ENCODE assay signal across 8 mouse cellular contexts in genomic region chr1:90051347-90051746, GRCm38 (mm10). TPM values are rescaled to one million over a fixed set of nuclear protein-coding genes. Genes with fewer than 3 reads are reported as not detected.
DNase-seq lines count a peak whose midpoint lies in the region; ATAC-seq and TF ChIP-seq lines count a peak whose summit lies in the region.

No protein-coding gene starts in this region.

- H3K4me3 ChIP-seq in heart, postnatal 0 days (ENCODE audit: low read depth, low read length) = no peak overlapping the region
- H3K4me3 ChIP-seq in C2C12 (ENCODE audit: insufficient read depth, poor library complexity, severe bottlenecking) = no peak overlapping the region

- H3K9ac ChIP-seq in heart, postnatal 0 days (replicated peaks; ENCODE audit: low read depth, low read length) = no peak overlapping the region

- H3K4me2 ChIP-seq in heart, postnatal 0 days (ENCODE audit: low read depth, low read length) = no peak overlapping the region

- 20% methylated on average over 5 of the region's 5 CpGs for WGBS in heart, postnatal 0 days
- 17% methylated on average over 5 of the region's 5 CpGs for WGBS in large intestine, adult 2 months

- H3K79me2 ChIP-seq in C2C12 (ENCODE audit: control insufficient read depth, insufficient read depth) = no peaks in the 10 kb centered on the region

- no peaks in the 10 kb centered on the region for H3K36me3 ChIP-seq in heart, postnatal 0 days (replicated peaks; ENCODE audit: control insufficient read depth, insufficient read depth, low read length)
- no peaks in the 10 kb centered on the region for H3K36me3 ChIP-seq in C2C12 (ENCODE audit: control insufficient read depth, insufficient read depth)

- TF ChIP-seq CTCF in heart, postnatal 0 days (IDR thresholded peaks at IDR 0.05; ENCODE audit: low read depth) = peak; percentile 74
- peak; percentile 21 for TF ChIP-seq CTCF in C2C12 (IDR thresholded peaks at IDR 0.05; ENCODE audit: control insufficient read depth, insufficient read depth, insufficient read length)

- H3K9me3 ChIP-seq in heart, postnatal 0 days (replicated peaks; ENCODE audit: control insufficient read depth, low read length) = no peaks in the 10 kb centered on the region

- no peaks in the 10 kb centered on the region for H3K79me3 ChIP-seq in C2C12 (ENCODE audit: low read depth)

- no peaks in the 10 kb centered on the region for H3K4me1 ChIP-seq in heart, postnatal 0 days (ENCODE audit: control insufficient read depth, insufficient read depth)

- no peak overlapping the region for H3ac ChIP-seq in C2C12 (ENCODE audit: control insufficient read depth, insufficient read length, low read depth)

- ATAC-seq in heart, postnatal 0 days (ENCODE audit: insufficient read depth, low read depth) = peak; percentile 30; the same call in 1 of the 2 replicates

- no peaks in the 10 kb centered on the region for H3K27me3 ChIP-seq in heart, postnatal 0 days (ENCODE audit: control insufficient read depth, insufficient read depth, low read length)
- no peaks in the 10 kb centered on the region for H3K27me3 ChIP-seq in C2C12 (ENCODE audit: control insufficient read depth, insufficient read depth, insufficient read length)

- no peak overlapping the region for H3K27ac ChIP-seq in heart, postnatal 0 days (ENCODE audit: low read depth)

- no peak for TF ChIP-seq EP300 in heart, postnatal 0 days (IDR thresholded peaks at IDR 0.05; ENCODE audit: low read depth)

- DNase-seq in heart, postnatal 0 days (ENCODE audit: low spot score) = peak; percentile 63
- no peak for DNase-seq in heart, adult 11 months
- DNase-seq in brain, adult 2 months (ENCODE audit: low read depth, low spot score) = peak; percentile 81
- peak; percentile 71 for DNase-seq in forelimb bud, embryonic 11.5 days (ENCODE audit: low read depth, low spot score)
- peak; percentile 14 for DNase-seq in large intestine, adult 2 months (ENCODE audit: low read depth, low spot score)
- DNase-seq in lung, postnatal 36 days = peak; percentile 54
- DNase-seq in thymus, postnatal 4 days = peak; percentile 48

TF ChIP-seq in C2C12, 6 proteins besides CTCF, POLR2A, EP300 and RAD21:
- TF ChIP-seq MYOG (IDR thresholded peaks at IDR 0.05; ENCODE audit: control insufficient read depth, extremely low read depth, insufficient read length) (no peak), CEBPB (IDR thresholded peaks at IDR 0.05; ENCODE audit: low read depth) (peak; percentile 81), MYOD1 (IDR thresholded peaks at IDR 0.05; ENCODE audit: control insufficient read depth, insufficient read length, low read depth) (peak; percentile 35), MAX (IDR thresholded peaks at IDR 0.05) (no peak), USF1 (IDR thresholded peaks at IDR 0.05; ENCODE audit: low read depth) (no peak), FOSL1 (IDR thresholded peaks at IDR 0.05; ENCODE audit: insufficient read depth, low read length, poor library complexity, severe bottlenecking) (peak; percentile 65)

RNA-seq across cellular contexts. Expression of gene Asb18, which starts 36.9 kb away (rescaled TPM):
- total RNA-seq in heart, postnatal 0 days (2014; rRNA removed; ENCODE audit: low replicate concordance) = 5.9 and 17.3 TPM in 2 replicates
- polyA plus RNA-seq in heart, postnatal 0 days (2015; fragmentation: Nextera tagmentation; extraction: Ambion mirVana) = 1.6 and 2.0 TPM in 2 replicates
- not detected for polyA plus RNA-seq in C2C12 (2012; fragmentation: generic; extraction: Trizol)
- not detected in 2 replicates for polyA plus RNA-seq in large intestine, adult 2 months (2012; rRNA removed)
